Mouse (Mus musculus): ENCODE measurements at regions not wholly inside any gene's neighbourhood (a gene's known extent, or its start where the extent isn't known, plus 50 kb on each side); places are given as distances from the start of the nearest gene placed in this dataset.

DNA sequence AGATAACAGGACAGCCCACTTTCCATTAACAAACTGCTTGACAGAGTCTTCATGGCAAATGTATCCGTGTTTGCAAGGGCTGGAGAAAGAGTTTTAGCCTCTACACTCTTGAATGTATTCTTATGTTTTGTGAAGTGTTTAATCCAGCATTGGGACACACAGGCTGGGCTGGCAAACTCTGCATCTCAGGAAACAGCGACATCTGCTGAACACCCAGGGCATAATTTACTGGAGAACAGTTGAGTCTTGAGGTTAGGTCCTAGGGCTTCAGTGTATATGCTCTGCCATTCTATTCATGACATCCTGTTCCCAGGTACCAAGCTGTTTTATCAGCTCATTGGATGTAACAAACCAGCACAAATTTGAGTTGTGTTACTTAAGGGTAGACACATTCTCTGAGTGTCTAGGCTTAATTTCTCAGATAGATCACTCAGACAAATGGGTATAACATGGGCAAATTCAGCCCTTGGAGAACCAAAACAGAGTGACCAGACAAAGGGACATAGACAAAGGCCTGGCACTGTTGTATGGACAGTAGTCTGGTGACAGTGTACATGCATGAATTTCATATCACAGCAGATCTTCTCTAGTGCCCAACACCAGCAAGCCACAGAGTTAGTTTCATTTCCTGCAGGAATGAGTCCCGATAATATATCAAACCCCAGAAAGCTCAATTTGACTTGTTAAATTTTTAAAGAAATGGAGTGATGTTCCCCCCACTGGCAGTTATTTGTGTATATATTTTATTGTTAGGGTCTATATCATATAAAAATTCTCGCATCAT, 477.9 kb downstream of the Bmp2 start:
- TF ChIP-seq CTCF (IDR thresholded peaks at IDR 0.05; ENCODE audit: extremely low read depth, insufficient read length, insufficient replicate concordance, low read depth, low read length) (peak; percentile 29; the same call in 1 of the 2 replicates), POLR2A (IDR thresholded peaks at IDR 0.05; ENCODE audit: low read depth, low read length) (no peak)
